Mouse (Mus musculus): Measurements from ENCODE around the gene Sirt2. TPM values are rescaled to one million over a fixed set of nuclear protein-coding genes. Genes with fewer than 3 reads are reported as not detected.

Gene Sirt2
- polyA plus RNA-seq, 1 experiment from 2014 or later = 57.7 TPM

DNA sequence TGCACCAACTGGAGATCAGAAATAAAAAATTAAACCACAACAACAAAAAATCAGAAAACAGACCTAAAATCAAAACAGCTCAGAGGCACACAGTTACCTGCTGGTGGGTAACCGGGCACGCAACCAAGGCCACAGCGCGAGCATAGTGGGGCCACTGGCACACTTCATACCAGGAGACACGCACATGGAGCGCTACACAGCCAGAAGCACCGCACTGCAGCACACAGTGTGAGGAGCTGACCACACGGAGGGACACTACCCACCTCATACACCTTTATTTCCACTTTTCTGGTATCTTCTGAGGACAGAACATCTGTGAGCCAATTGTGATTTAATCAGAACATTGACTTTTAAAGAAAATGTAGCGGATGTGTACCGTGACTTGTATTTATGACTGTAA, 50.4 kb downstream of the Sirt2 start:
- no peak for ATAC-seq (ENCODE audit: insufficient number of reproducible peaks, insufficient read depth, low FRiP score, low read depth)
- Histone ChIP-seq H3K36me3 (ENCODE audit: control insufficient read depth, insufficient read depth, low read length) (peaks cover 100% of the 10 kb centered on the region), H3K9ac (ENCODE audit: low read length) (peak overlapping the region; percentile 9; the same call in 1 of the 2 replicates), H3K4me1 (ENCODE audit: control insufficient read depth in 2 of 2, insufficient read depth in 2 of 2, low read length in 2 of 2) (peaks cover 22 to 91% of the 10 kb centered on the region in 2 experiments), H3K9me3 (ENCODE audit: control insufficient read depth, low read length) (no peaks in the 10 kb centered on the region), H3K27me3 (ENCODE audit: control insufficient read depth, insufficient read depth, low read length) (no peaks in the 10 kb centered on the region), H3K4me3 (ENCODE audit: control insufficient read depth in 1 of 2, insufficient read depth in 1 of 2, low read depth in 1 of 2, low read length in 2 of 2) (no peak overlapping the region), H3K4me2 (ENCODE audit: low read length) (no peak overlapping the region), H3K27ac (replicated peaks in 1 of 2; ENCODE audit: control insufficient read depth in 1 of 2, insufficient read depth in 1 of 2, low read depth in 2 of 2, low read length in 2 of 2) (no peak overlapping the region)
- 91% methylated on average over 10 of the region's 10 CpGs for WGBS

DNA sequence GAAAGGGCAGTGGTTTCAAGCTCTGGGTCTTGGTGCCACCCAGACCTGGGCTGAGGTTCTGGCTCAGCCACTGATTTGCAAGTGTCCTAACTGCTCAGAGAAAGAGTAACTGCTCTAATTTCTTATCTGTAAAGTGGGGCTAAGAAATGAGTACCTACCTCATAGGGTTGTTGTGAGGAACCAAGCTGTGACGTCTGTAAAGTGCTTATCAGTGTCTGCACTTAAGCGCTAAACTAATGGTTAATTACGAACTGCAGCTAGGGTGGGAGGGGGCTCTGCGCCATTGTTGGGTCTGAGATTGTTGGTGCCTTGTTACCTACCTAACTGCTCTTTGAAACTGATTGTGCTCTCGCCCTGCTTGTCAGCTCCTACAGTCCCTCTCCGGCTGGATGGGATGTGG, 51.0 kb downstream of the Sirt2 start:
- no peak for ATAC-seq (ENCODE audit: insufficient number of reproducible peaks, insufficient read depth, low FRiP score, low read depth)
- H3K27ac ChIP-seq (replicated peaks in 1 of 2; ENCODE audit: control insufficient read depth in 1 of 2, insufficient read depth in 1 of 2, low read depth in 2 of 2, low read length in 2 of 2) = no peak overlapping the region
- H3K4me3 ChIP-seq (ENCODE audit: control insufficient read depth in 1 of 2, insufficient read depth in 1 of 2, low read depth in 1 of 2, low read length in 2 of 2) = no peak overlapping the region
- peaks cover 100% of the 10 kb centered on the region for H3K36me3 ChIP-seq (ENCODE audit: control insufficient read depth, insufficient read depth, low read length)
- H3K27me3 ChIP-seq (ENCODE audit: control insufficient read depth, insufficient read depth, low read length) = no peaks in the 10 kb centered on the region
- H3K9ac ChIP-seq (ENCODE audit: low read length) = peak overlapping the region; percentile 9
- WGBS = 49% methylated on average over 6 of the region's 6 CpGs
- peaks cover 17 to 85% of the 10 kb centered on the region in 2 experiments for H3K4me1 ChIP-seq (ENCODE audit: control insufficient read depth in 2 of 2, insufficient read depth in 2 of 2, low read length in 2 of 2)
- no peaks in the 10 kb centered on the region for H3K9me3 ChIP-seq (ENCODE audit: control insufficient read depth, low read length)
- no peak overlapping the region for H3K4me2 ChIP-seq (ENCODE audit: low read length)

DNA sequence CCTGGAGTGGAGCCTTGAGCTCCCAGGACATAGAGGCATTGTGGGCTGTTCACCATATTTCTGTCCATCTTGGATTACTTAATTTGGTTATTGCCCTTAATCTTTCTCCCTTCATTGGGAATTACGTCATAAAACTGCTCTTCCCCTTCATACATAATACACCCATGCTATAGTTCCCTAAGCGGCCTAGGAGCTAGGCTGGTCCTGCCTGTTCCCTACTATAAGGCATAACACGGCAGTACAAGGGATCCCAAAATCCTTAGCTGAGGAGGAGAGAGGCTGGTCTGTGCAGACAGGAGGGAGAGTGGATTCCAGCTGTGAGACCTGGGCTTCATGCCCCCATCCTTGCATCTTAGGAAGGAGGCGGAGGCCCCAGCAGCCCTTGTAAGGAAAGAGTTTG, 51.4 kb downstream of the Sirt2 start:
- H3K4me1 ChIP-seq (ENCODE audit: control insufficient read depth in 2 of 2, insufficient read depth in 2 of 2, low read length in 2 of 2) = peaks cover 16 to 80% of the 10 kb centered on the region in 2 experiments; a peak in 3 of 4 replicates
- no peak overlapping the region for H3K27ac ChIP-seq (replicated peaks in 1 of 2; ENCODE audit: control insufficient read depth in 1 of 2, insufficient read depth in 1 of 2, low read depth in 2 of 2, low read length in 2 of 2)

DNA sequence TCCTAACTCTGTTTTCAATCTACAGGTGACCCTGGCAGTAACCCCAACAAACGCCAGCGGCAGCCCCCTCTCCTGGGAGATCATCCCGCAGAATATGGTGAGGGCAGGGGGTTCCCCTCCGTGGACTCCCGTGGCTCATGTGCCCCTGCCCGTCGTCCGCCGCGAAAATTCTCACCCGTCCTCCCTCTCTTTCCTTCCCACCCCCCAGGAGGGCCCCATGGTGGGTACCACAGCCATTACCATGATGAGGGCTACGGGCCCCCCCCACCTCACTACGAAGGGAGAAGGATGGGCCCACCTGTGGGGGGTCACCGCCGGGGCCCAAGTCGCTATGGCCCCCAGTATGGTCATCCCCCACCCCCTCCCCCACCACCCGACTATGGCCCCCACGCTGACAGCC, 51.9 kb downstream of the Sirt2 start:
- no peak overlapping the region for H3K27ac ChIP-seq (replicated peaks in 1 of 2; ENCODE audit: control insufficient read depth in 1 of 2, insufficient read depth in 1 of 2, low read depth in 2 of 2, low read length in 2 of 2)
- peaks cover 98% of the 10 kb centered on the region for H3K36me3 ChIP-seq (ENCODE audit: control insufficient read depth, insufficient read depth, low read length)
- no peak overlapping the region for H3K4me3 ChIP-seq (ENCODE audit: control insufficient read depth in 1 of 2, insufficient read depth in 1 of 2, low read depth in 1 of 2, low read length in 2 of 2)
- no peaks in the 10 kb centered on the region for H3K27me3 ChIP-seq (ENCODE audit: control insufficient read depth, insufficient read depth, low read length)
- H3K9me3 ChIP-seq (ENCODE audit: control insufficient read depth, low read length) = no peaks in the 10 kb centered on the region
- peaks cover 13 to 75% of the 10 kb centered on the region in 2 experiments; a peak in 3 of 4 replicates for H3K4me1 ChIP-seq (ENCODE audit: control insufficient read depth in 2 of 2, insufficient read depth in 2 of 2, low read length in 2 of 2)
- 82% methylated on average over 18 of the region's 18 CpGs for WGBS
- ATAC-seq (ENCODE audit: insufficient number of reproducible peaks, insufficient read depth, low FRiP score, low read depth) = no peak
- H3K9ac ChIP-seq (ENCODE audit: low read length) = no peak overlapping the region
- no peak overlapping the region for H3K4me2 ChIP-seq (ENCODE audit: low read length)

More for the DNA sequence above, 51.4 kb downstream of the Sirt2 start:
- Histone ChIP-seq H3K27me3 (ENCODE audit: control insufficient read depth, insufficient read depth, low read length) (no peaks in the 10 kb centered on the region), H3K4me3 (ENCODE audit: control insufficient read depth in 1 of 2, insufficient read depth in 1 of 2, low read depth in 1 of 2, low read length in 2 of 2) (no peak overlapping the region), H3K9me3 (ENCODE audit: control insufficient read depth, low read length) (no peaks in the 10 kb centered on the region), H3K4me2 (ENCODE audit: low read length) (no peak overlapping the region), H3K9ac (ENCODE audit: low read length) (peak overlapping the region; percentile 9; the same call in 1 of the 2 replicates), H3K36me3 (ENCODE audit: control insufficient read depth, insufficient read depth, low read length) (peaks cover 100% of the 10 kb centered on the region)
- WGBS = 82% methylated on average over 4 of the region's 4 CpGs
- no peak for ATAC-seq (ENCODE audit: insufficient number of reproducible peaks, insufficient read depth, low FRiP score, low read depth)

DNA sequence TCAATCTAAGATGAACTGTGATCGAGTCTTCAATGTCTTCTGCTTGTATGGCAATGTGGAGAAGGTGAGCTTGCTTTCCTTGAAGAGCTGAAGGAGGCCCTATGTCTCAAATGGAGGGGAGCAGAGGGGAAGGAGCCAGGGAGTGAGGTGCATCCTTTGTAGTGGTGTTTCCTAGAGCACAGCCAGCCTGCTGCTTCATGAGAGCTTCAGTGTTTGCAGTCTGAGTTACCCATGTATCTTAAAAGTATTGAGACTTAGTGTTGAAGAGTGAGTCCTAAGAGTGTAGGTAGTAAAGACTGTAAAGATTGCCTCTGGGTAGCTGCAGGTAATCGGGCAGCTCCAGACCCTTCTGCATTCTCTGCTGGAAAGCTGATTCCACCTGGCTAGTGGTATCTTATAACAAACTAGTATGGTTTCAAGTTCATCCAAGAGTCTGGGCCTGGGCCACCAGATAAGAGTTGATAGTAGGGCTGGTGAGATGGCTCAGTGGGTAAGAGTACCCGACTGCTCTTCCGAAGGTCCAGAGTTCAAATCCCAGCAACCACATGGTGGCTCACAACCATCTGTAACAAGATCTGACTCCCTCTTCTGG, 52.4 kb downstream of the Sirt2 start:
- ATAC-seq (ENCODE audit: insufficient number of reproducible peaks, insufficient read depth, low FRiP score, low read depth) = no peak
- H3K9me3 ChIP-seq (ENCODE audit: control insufficient read depth, low read length) = no peaks in the 10 kb centered on the region

DNA sequence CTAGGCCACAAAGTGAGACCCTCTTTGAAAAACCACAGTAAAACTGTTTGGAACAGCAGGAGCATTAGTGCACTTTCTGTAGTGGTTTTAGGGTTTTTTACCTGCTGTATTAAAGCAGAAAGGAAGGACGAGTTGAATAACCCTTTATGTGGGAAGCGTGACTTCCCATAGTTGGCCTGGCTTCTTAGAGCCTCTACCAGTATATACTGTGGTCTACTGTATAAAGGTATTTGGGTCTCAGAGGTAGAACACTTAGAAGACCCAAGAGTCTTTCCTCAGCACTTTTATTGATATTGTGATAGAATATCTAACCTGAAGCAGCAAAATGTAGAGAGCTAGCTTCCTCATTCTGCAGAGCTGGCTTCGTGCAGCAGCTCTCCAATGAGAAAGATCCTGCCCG, 53.0 kb downstream of the Sirt2 start:
- peaks cover 10 to 66% of the 10 kb centered on the region in 2 experiments for H3K4me1 ChIP-seq (ENCODE audit: control insufficient read depth in 2 of 2, insufficient read depth in 2 of 2, low read length in 2 of 2)
- H3K9ac ChIP-seq (ENCODE audit: low read length) = no peak overlapping the region
- H3K4me3 ChIP-seq (ENCODE audit: control insufficient read depth in 1 of 2, insufficient read depth in 1 of 2, low read depth in 1 of 2, low read length in 2 of 2) = no peak overlapping the region
- 81% methylated on average over 4 of the region's 4 CpGs for WGBS
- no peak overlapping the region for H3K27ac ChIP-seq (replicated peaks in 1 of 2; ENCODE audit: control insufficient read depth in 1 of 2, insufficient read depth in 1 of 2, low read depth in 2 of 2, low read length in 2 of 2)
- H3K9me3 ChIP-seq (ENCODE audit: control insufficient read depth, low read length) = no peaks in the 10 kb centered on the region
- no peak overlapping the region for H3K4me2 ChIP-seq (ENCODE audit: low read length)
- no peaks in the 10 kb centered on the region for H3K27me3 ChIP-seq (ENCODE audit: control insufficient read depth, insufficient read depth, low read length)
- H3K36me3 ChIP-seq (ENCODE audit: control insufficient read depth, insufficient read depth, low read length) = peaks cover 86% of the 10 kb centered on the region
- no peak for ATAC-seq (ENCODE audit: insufficient number of reproducible peaks, insufficient read depth, low FRiP score, low read depth)

More for the DNA sequence above, 52.4 kb downstream of the Sirt2 start:
- H3K27ac ChIP-seq (replicated peaks in 1 of 2; ENCODE audit: control insufficient read depth in 1 of 2, insufficient read depth in 1 of 2, low read depth in 2 of 2, low read length in 2 of 2) = no peak overlapping the region
- 77% methylated on average over 4 of the region's 4 CpGs for WGBS
- H3K36me3 ChIP-seq (ENCODE audit: control insufficient read depth, insufficient read depth, low read length) = peaks cover 92% of the 10 kb centered on the region
- no peak overlapping the region for H3K4me3 ChIP-seq (ENCODE audit: control insufficient read depth in 1 of 2, insufficient read depth in 1 of 2, low read depth in 1 of 2, low read length in 2 of 2)
- H3K4me1 ChIP-seq (ENCODE audit: control insufficient read depth in 2 of 2, insufficient read depth in 2 of 2, low read length in 2 of 2) = peaks cover 9 to 70% of the 10 kb centered on the region in 2 experiments; a peak in 3 of 4 replicates
- H3K27me3 ChIP-seq (ENCODE audit: control insufficient read depth, insufficient read depth, low read length) = no peaks in the 10 kb centered on the region
- no peak overlapping the region for H3K4me2 ChIP-seq (ENCODE audit: low read length)
- H3K9ac ChIP-seq (ENCODE audit: low read length) = 0 out of 2 replicates have a peak overlapping the region, but pooled peaks have one; percentile 11

DNA sequence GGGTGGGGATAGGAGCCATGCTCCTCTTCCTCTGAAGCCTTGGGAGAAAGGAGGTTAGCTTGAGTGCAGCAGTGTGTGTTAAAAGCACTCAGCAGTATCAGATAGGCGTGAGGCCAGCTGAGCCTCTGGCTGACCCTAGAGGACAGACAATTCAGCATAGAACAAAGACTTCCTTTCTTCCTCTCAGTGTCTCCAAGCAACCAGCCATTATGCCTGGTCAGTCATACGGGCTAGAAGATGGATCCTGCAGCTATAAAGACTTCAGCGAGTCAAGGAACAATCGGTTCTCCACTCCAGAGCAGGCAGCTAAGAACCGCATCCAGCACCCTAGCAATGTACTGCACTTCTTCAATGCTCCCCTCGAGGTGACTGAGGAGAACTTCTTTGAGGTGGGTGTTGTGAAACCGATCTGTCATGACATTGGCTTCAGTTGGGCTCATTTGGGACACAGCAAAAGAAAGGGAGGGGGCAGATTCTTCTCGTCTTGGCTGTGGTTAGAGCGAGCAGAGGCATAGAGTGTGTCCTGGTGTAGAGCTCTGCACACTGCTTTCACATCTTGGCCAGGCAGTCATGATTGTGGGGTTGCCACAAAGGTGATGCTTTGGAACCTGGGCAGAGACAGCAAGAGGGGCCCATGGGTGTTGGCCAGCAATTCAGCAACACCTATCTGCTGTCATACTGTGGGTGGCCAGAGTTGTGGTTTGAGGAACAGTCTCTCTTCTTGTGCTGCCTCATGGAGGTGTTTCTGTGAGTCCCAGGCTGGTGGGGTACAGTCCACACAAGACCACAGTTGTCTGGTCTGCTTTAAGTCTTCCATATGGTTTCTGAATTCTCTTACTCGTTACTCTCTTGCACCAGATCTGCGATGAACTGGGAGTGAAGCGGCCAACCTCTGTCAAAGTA, 54.1 kb downstream of the Sirt2 start:
- no peak overlapping the region; the same call in 1 of the 2 replicates for H3K9ac ChIP-seq (ENCODE audit: low read length)
- no peaks in the 10 kb centered on the region for H3K9me3 ChIP-seq (ENCODE audit: control insufficient read depth, low read length)
- 60% methylated on average over 12 of the region's 12 CpGs for WGBS
- no peak for ATAC-seq (ENCODE audit: insufficient number of reproducible peaks, insufficient read depth, low FRiP score, low read depth)
- no peaks in the 10 kb centered on the region for H3K27me3 ChIP-seq (ENCODE audit: control insufficient read depth, insufficient read depth, low read length)
- no peak overlapping the region for H3K4me2 ChIP-seq (ENCODE audit: low read length)
- peaks cover 15 to 61% of the 10 kb centered on the region in 2 experiments for H3K4me1 ChIP-seq (ENCODE audit: control insufficient read depth in 2 of 2, insufficient read depth in 2 of 2, low read length in 2 of 2)
- peak overlapping the region; percentile 14 to 50; a peak in 3 of 4 replicates for H3K27ac ChIP-seq (replicated peaks in 1 of 2; ENCODE audit: control insufficient read depth in 1 of 2, insufficient read depth in 1 of 2, low read depth in 2 of 2, low read length in 2 of 2)
- no peak overlapping the region for H3K4me3 ChIP-seq (ENCODE audit: control insufficient read depth in 1 of 2, insufficient read depth in 1 of 2, low read depth in 1 of 2, low read length in 2 of 2)
- H3K36me3 ChIP-seq (ENCODE audit: control insufficient read depth, insufficient read depth, low read length) = peaks cover 76% of the 10 kb centered on the region

Data from heart, embryonic 14.5 days (tissue).